Mouse (Mus musculus) small intestine, adult 2 months (tissue): ENCODE measurements around the gene Fosl1. TPM values are rescaled to one million over a fixed set of nuclear protein-coding genes. Genes with fewer than 3 reads are reported as not detected.

Experiments used
- H3K27ac ChIP-seq: fragments of 200-500 bp; 2 replicates; pipeline ENCODE4 v1.5.1; 2012; ENCODE audit warnings: low read depth, low read length, control low read depth, inconsistent platforms; ENCODE audit not compliant: insufficient read depth
- H3K27me3 ChIP-seq: fragments of 200-500 bp; 2 replicates; pipeline ENCODE4 v1.6.1; 2012; ENCODE audit warnings: mild to moderate bottlenecking, moderate library complexity, low read length, inconsistent platforms; ENCODE audit not compliant: control insufficient read depth, insufficient read depth
- H3K36me3 ChIP-seq: fragments of 200-500 bp; 2 replicates; pipeline ENCODE4 v1.6.1; 2012; ENCODE audit warnings: mild to moderate bottlenecking, low read length, control low read depth, inconsistent platforms; ENCODE audit not compliant: control insufficient read depth, insufficient read depth
- H3K4me1 ChIP-seq: fragments of 200-500 bp; 2 replicates; pipeline ENCODE4 v1.6.1; 2012; ENCODE audit warnings: low read length, inconsistent platforms, mixed read lengths; ENCODE audit not compliant: control insufficient read depth, insufficient read depth, insufficient read length
- H3K4me3 ChIP-seq: fragments of 200-500 bp; 2 replicates; pipeline ENCODE4 v1.5.1; 2012; ENCODE audit warnings: low read depth, mild to moderate bottlenecking, control low read depth, inconsistent platforms, low read length, moderate library complexity
- CTCF ChIP-seq: fragments of 200-500 bp; IDR thresholded peaks from 2 replicates; pipeline ENCODE4 v1.5.1; 2012; ENCODE audit warnings: low read depth, mild to moderate bottlenecking, control low read depth, inconsistent platforms, low read length, moderate library complexity, mixed read lengths; ENCODE audit not compliant: insufficient replicate concordance, insufficient read length; ENCODE audit errors: extremely low read depth
- POLR2A ChIP-seq: fragments of 200-500 bp; IDR thresholded peaks from 2 replicates; pipeline ENCODE4 v1.6.1; 2012; ENCODE audit warnings: low read depth, mild to moderate bottlenecking, control low read depth, inconsistent platforms, low read length, moderate library complexity
- WGBS: fragments of 180-500 bp; shearing (Covaris S2); methylation state at CpG from one replicate; pipeline ENCODE4 v1.1.7; 2018; 5-methylcytosine and 5-hydroxymethylcytosine counted together
- polyA plus RNA-seq: library from polyadenylated mRNA; depleted of rRNA; stranded (reverse); fragments of >200 nt; gene quantifications from 2 replicates; pipeline ENCODE4 v1.2.3, GENCODE M21; 2012

The Fosl1 gene
- polyA plus RNA-seq, 1 experiment: 2.6 TPM

- Histone ChIP-seq H3K27ac (no peak overlapping the region), H3K36me3 (peaks cover 7% of the 10 kb centered on the region; the same call in 1 of the 2 replicates), H3K27me3 (no peaks in the 10 kb centered on the region), H3K4me3 (no peak overlapping the region), H3K4me1 (peaks cover 7% of the 10 kb centered on the region; the same call in 1 of the 2 replicates)
- 54% methylated on average over 19 of the region's 19 CpGs for WGBS
- no peak for TF ChIP-seq POLR2A
- no peak for TF ChIP-seq CTCF
These were observed 36.3 kb downstream of the Fosl1 start for GRCm38 (mm10) chr19:5483386-5484359.

- WGBS: 85% methylated on average over 5 of the region's 5 CpGs
- Histone ChIP-seq H3K4me3 (no peak overlapping the region), H3K27ac (no peak overlapping the region), H3K27me3 (no peaks in the 10 kb centered on the region), H3K4me1 (peaks cover 7% of the 10 kb centered on the region; the same call in 1 of the 2 replicates), H3K36me3 (peaks cover 7% of the 10 kb centered on the region; the same call in 1 of the 2 replicates)
- no peak for TF ChIP-seq CTCF
- no peak for TF ChIP-seq POLR2A
These were observed 37.1 kb downstream of the Fosl1 start for GRCm38 (mm10) chr19:5484496-5484895.

DNA sequence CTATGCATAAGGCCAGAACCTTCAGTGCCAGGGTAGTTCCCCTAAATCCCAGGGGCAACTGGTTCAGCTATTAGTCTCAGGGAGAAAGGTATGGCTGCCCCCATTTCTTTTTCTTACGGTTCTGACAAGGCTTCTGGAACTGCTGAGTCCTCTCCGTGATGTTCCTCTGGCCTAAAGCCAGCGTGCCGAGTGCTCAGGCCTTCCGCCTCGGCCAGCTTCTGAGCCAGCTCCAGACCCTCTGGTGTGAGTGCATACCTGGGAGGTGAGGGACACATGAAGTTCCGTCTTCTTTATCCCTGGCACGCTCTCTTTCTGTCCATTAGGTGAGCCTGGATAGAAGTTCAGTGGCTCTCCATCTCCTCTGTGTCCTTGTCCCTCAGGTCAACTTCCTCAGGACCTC, 38.0 kb downstream of the Fosl1 start:
- Histone ChIP-seq H3K27ac (no peak overlapping the region), H3K4me1 (peaks cover 8% of the 10 kb centered on the region; the same call in 1 of the 2 replicates), H3K4me3 (no peak overlapping the region), H3K27me3 (no peaks in the 10 kb centered on the region), H3K36me3 (peaks cover 7% of the 10 kb centered on the region; the same call in 1 of the 2 replicates)
- 86% methylated on average over 8 of the region's 8 CpGs for WGBS
- TF ChIP-seq CTCF: no peak
- no peak for TF ChIP-seq POLR2A

DNA sequence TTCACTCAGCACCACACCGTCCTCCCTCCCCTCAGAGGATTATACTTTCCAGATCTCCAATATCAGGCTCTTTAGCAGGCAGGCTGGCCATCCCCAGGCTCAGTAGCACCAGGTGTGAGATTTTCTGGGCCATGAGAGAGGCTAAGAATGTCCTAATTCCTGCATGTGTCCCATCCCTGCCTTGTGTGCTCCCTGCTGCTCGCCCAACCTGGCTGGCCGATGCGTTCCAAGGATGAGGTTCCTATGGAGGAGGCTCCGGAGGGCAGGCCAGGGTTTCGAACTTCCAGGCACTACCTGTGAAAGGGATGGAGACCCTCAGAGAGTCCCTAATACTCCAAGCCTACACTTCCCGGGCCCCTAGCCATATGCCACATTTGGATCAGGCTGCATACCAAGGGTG, 38.5 kb downstream of the Fosl1 start:
- H3K27ac ChIP-seq: no peak overlapping the region
- no peak for TF ChIP-seq CTCF
- TF ChIP-seq POLR2A: no peak
- peaks cover 8% of the 10 kb centered on the region; the same call in 1 of the 2 replicates for H3K4me1 ChIP-seq
- peaks cover 7% of the 10 kb centered on the region; the same call in 1 of the 2 replicates for H3K36me3 ChIP-seq
- no peaks in the 10 kb centered on the region for H3K27me3 ChIP-seq
- 90% methylated on average over 7 of the region's 7 CpGs for WGBS
- no peak overlapping the region for H3K4me3 ChIP-seq

DNA sequence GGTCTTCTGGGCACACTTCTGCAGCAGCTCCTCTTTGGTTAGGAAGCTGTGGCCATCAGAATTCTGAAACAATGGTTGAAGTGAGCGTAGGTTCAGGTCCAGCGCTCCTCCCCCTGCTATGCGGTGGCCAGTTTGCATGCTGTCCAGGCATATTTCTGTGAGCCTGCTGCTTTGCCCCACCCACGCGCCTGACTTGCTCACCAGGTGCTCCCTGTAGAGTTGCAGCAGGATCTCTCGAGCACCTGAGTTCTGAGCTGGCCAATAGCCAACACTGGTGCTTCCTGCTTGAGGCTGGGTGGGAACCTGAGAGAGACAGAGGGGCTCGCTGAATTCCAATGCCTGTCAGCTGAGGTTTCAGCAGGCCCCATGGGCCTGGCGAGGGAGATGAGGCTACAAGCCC, 38.9 kb downstream of the Fosl1 start:
- 37% methylated on average over 8 of the region's 8 CpGs for WGBS

DNA sequence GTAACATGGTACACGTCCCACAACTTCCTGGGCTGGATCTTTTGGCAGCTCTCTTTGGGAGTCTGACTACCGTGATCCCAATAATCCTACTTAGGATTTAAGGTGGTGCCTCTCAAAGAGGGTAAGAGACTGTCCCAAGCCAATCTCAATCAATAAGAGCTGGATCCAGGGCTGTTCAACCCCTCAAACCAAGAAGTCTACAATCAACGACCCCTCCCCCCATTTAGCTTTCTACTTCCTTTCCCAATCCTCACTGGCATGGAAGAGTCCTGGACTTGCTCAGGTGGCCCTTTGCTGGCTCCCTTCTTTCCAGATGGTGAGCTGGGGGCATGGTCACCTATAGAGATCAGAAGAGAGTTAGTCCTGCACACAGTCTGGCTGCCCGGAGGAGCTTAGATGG, 39.4 kb downstream of the Fosl1 start:
- H3K36me3 ChIP-seq: peaks cover 7% of the 10 kb centered on the region; the same call in 1 of the 2 replicates
- H3K27me3 ChIP-seq: no peaks in the 10 kb centered on the region
- H3K4me3 ChIP-seq: no peak overlapping the region
- TF ChIP-seq POLR2A (no peak), CTCF (no peak)
- H3K4me1 ChIP-seq: peaks cover 8% of the 10 kb centered on the region; the same call in 1 of the 2 replicates
- whole genome bisulfite sequencing: 50% methylated on average over 4 of the region's 4 CpGs
- H3K27ac ChIP-seq: no peak overlapping the region

More for the DNA sequence above, 38.9 kb downstream of the Fosl1 start:
- H3K4me1 ChIP-seq: peaks cover 8% of the 10 kb centered on the region; the same call in 1 of the 2 replicates
- peaks cover 7% of the 10 kb centered on the region; the same call in 1 of the 2 replicates for H3K36me3 ChIP-seq
- no peaks in the 10 kb centered on the region for H3K27me3 ChIP-seq
- TF ChIP-seq POLR2A: no peak
- no peak for TF ChIP-seq CTCF
- H3K27ac ChIP-seq: no peak overlapping the region
- H3K4me3 ChIP-seq: no peak overlapping the region
